Mouse (Mus musculus) retina, embryonic 14.5 days (tissue): ENCODE results near the gene Gm30302.

Source experiments
- DNase-seq: peaks from one replicate; pipeline ENCODE4 v3.0.0-alpha.2; 2015; ENCODE audit warnings: low spot score

The Gm30302 gene

GRCm38 (mm10) chr13:49738011-49738410, 60.8 kb downstream of the Gm30302 start:
- no peak for DNase-seq

GRCm38 (mm10) chr13:49736430-49736829, 62.4 kb downstream of the Gm30302 start:
- DNase-seq = no peak
